Mouse (Mus musculus) neural tube, embryonic 14.5 days (tissue): ENCODE measurements around the gene Gcn1l1. TPM values are rescaled to one million over a fixed set of nuclear protein-coding genes. Genes with fewer than 3 reads are reported as not detected.
A peak's percentile ranks its signal among the peaks of the same experiment; 100 is the strongest.

Experiments used
- ATAC-seq: fragments of 200-750 bp; cut with Nextera tagmentation; 2 replicates; pipeline ENCODE4 v1.8.0; 2017; ENCODE audit warnings: low read depth, mild to moderate bottlenecking, moderate TSS enrichment, moderate library complexity
- H3K27ac ChIP-seq: fragments of 300-500 bp; sonication (generic); 2 replicates; pipeline ENCODE4 v1.5.1; 2014; ENCODE audit warnings: low read depth, mild to moderate bottlenecking, control low read depth, low read length, moderate library complexity, mixed read lengths
- H3K27me3 ChIP-seq: fragments of 300-500 bp; sonication (generic); 2 replicates; pipeline ENCODE4 v1.6.1; 2014; ENCODE audit warnings: low read length; ENCODE audit not compliant: control insufficient read depth, insufficient read depth
- H3K36me3 ChIP-seq: fragments of 300-500 bp; sonication (generic); 2 replicates; pipeline ENCODE4 v1.6.1; 2014; ENCODE audit warnings: low read length, mixed read lengths; ENCODE audit not compliant: control insufficient read depth, insufficient read depth
- H3K4me1 ChIP-seq: fragments of 300-500 bp; sonication (generic); 2 replicates; pipeline ENCODE4 v1.6.1; 2014; ENCODE audit warnings: low read length; ENCODE audit not compliant: control insufficient read depth, insufficient read depth
- H3K4me2 ChIP-seq: fragments of 300-500 bp; sonication (generic); 2 replicates; pipeline ENCODE4 v1.6.1; 2014; ENCODE audit warnings: mild to moderate bottlenecking, low read depth, low read length, control low read depth
- H3K4me3 ChIP-seq: fragments of 300-500 bp; sonication (generic); 2 replicates; pipeline ENCODE4 v1.5.1; 2014; ENCODE audit warnings: low read depth, low read length, control low read depth, mixed read lengths
- H3K9ac ChIP-seq: fragments of 300-500 bp; sonication (generic); replicated peaks from 2 replicates; pipeline ENCODE4 v1.6.1; 2014; ENCODE audit warnings: low read depth, mild to moderate bottlenecking, control low read depth, low read length, mixed read lengths
- H3K9me3 ChIP-seq: fragments of 300-500 bp; sonication (generic); 2 replicates; pipeline ENCODE4 v1.6.1; 2016; ENCODE audit warnings: low read length; ENCODE audit not compliant: control insufficient read depth
- WGBS: fragments of 180-500 bp; shearing (Covaris S2); extraction: QIAGEN DNeasy Blood & Tissue Kit; methylation state at CpG from one replicate; pipeline ENCODE4 v1.1.7; 2014; 5-methylcytosine and 5-hydroxymethylcytosine counted together
- polyA plus RNA-seq: library from polyadenylated mRNA; unstranded; fragments of >200 nt; fragmentation: Nextera tagmentation; extraction: Ambion mirVana; gene quantifications from 2 replicates; pipeline ENCODE4 v1.2.1, GENCODE M21; 2014

Gene Gcn1l1
- polyA plus RNA-seq, 1 experiment from 2014 or later, result 45.2 TPM

GRCm38 (mm10) chr5:115543509-115544253, 21.4 kb upstream of the Gcn1l1 start:
- no peak overlapping the region for H3K4me3 ChIP-seq
- 0 out of 2 replicates have a peak, but pooled peaks cover 15% of the 10 kb centered on the region for H3K4me1 ChIP-seq
- no peaks in the 10 kb centered on the region for H3K27me3 ChIP-seq
- no peaks in the 10 kb centered on the region for H3K9me3 ChIP-seq
- 54% methylated on average over 17 of the region's 17 CpGs for WGBS
- H3K4me2 ChIP-seq, result peak overlapping the region; percentile 8; the same call in 1 of the 2 replicates
- no peak overlapping the region for H3K27ac ChIP-seq
- H3K36me3 ChIP-seq, result peaks cover 9% of the 10 kb centered on the region; the same call in 1 of the 2 replicates
- ATAC-seq, result peak; percentile 70; the same call in 1 of the 2 replicates
- 0 out of 2 replicates have a peak overlapping the region, but pooled peaks have one; percentile 1 for H3K9ac ChIP-seq

- 0 out of 2 replicates have a peak, but pooled peaks cover 15% of the 10 kb centered on the region for H3K4me1 ChIP-seq
- WGBS, result 59% methylated on average over 18 of the region's 18 CpGs
- no peak for ATAC-seq
These were observed 20.3 kb upstream of the Gcn1l1 start for GRCm38 (mm10) chr5:115544655-115545185.

GRCm38 (mm10) chr5:115545636-115546035, 19.4 kb upstream of the Gcn1l1 start:
- no peak overlapping the region for H3K9ac ChIP-seq
- H3K9me3 ChIP-seq, result no peaks in the 10 kb centered on the region
- H3K4me2 ChIP-seq, result no peak overlapping the region
- H3K4me3 ChIP-seq, result no peak overlapping the region
- ATAC-seq, result no peak
- no peak overlapping the region for H3K27ac ChIP-seq
- peaks cover 16% of the 10 kb centered on the region; the same call in 1 of the 2 replicates for H3K36me3 ChIP-seq
- H3K27me3 ChIP-seq, result no peaks in the 10 kb centered on the region
- whole genome bisulfite sequencing, result 79% methylated on average over 14 of the region's 14 CpGs
- H3K4me1 ChIP-seq, result 0 out of 2 replicates have a peak, but pooled peaks cover 15% of the 10 kb centered on the region

More at GRCm38 (mm10) chr5:115544655-115545185, 20.3 kb upstream of the Gcn1l1 start:
- Histone ChIP-seq H3K9me3 (no peaks in the 10 kb centered on the region), H3K4me3 (no peak overlapping the region), H3K9ac (no peak overlapping the region), H3K4me2 (no peak overlapping the region), H3K27ac (no peak overlapping the region), H3K27me3 (no peaks in the 10 kb centered on the region), H3K36me3 (peaks cover 16% of the 10 kb centered on the region; the same call in 1 of the 2 replicates)

GRCm38 (mm10) chr5:115546536-115546935, 18.5 kb upstream of the Gcn1l1 start:
- ATAC-seq, result no peak
- H3K9ac ChIP-seq, result no peak overlapping the region

GRCm38 (mm10) chr5:115547014-115547413, 18.0 kb upstream of the Gcn1l1 start:
- Histone ChIP-seq H3K4me1 (0 out of 2 replicates have a peak, but pooled peaks cover 15% of the 10 kb centered on the region), H3K4me2 (no peak overlapping the region), H3K4me3 (no peak overlapping the region), H3K36me3 (peaks cover 19% of the 10 kb centered on the region; the same call in 1 of the 2 replicates), H3K9me3 (no peaks in the 10 kb centered on the region), H3K27me3 (no peaks in the 10 kb centered on the region), H3K27ac (no peak overlapping the region), H3K9ac (no peak overlapping the region)
- no peak for ATAC-seq
- 61% methylated on average over 6 of the region's 6 CpGs for WGBS

More at GRCm38 (mm10) chr5:115546536-115546935, 18.5 kb upstream of the Gcn1l1 start:
- no peak overlapping the region for H3K4me3 ChIP-seq
- no peaks in the 10 kb centered on the region for H3K9me3 ChIP-seq
- WGBS, result 77% methylated on average over 11 of the region's 11 CpGs
- H3K27me3 ChIP-seq, result no peaks in the 10 kb centered on the region
- peaks cover 16% of the 10 kb centered on the region; the same call in 1 of the 2 replicates for H3K36me3 ChIP-seq
- no peak overlapping the region for H3K27ac ChIP-seq
- 0 out of 2 replicates have a peak, but pooled peaks cover 15% of the 10 kb centered on the region for H3K4me1 ChIP-seq
- H3K4me2 ChIP-seq, result no peak overlapping the region

GRCm38 (mm10) chr5:115547421-115547820, 17.6 kb upstream of the Gcn1l1 start:
- Histone ChIP-seq H3K9ac (no peak overlapping the region), H3K36me3 (peaks cover 21% of the 10 kb centered on the region; the same call in 1 of the 2 replicates), H3K4me2 (no peak overlapping the region), H3K4me3 (no peak overlapping the region), H3K27ac (no peak overlapping the region), H3K27me3 (no peaks in the 10 kb centered on the region), H3K9me3 (no peaks in the 10 kb centered on the region), H3K4me1 (0 out of 2 replicates have a peak, but pooled peaks cover 15% of the 10 kb centered on the region)
- ATAC-seq, result no peak
- WGBS, result 85% methylated on average over 7 of the region's 7 CpGs

- no peak overlapping the region for H3K4me2 ChIP-seq
- no peak overlapping the region for H3K4me3 ChIP-seq
- 0 out of 2 replicates have a peak, but pooled peaks cover 4% of the 10 kb centered on the region for H3K4me1 ChIP-seq
- H3K27me3 ChIP-seq, result no peaks in the 10 kb centered on the region
- no peak for ATAC-seq
- H3K27ac ChIP-seq, result no peak overlapping the region
- no peaks in the 10 kb centered on the region for H3K9me3 ChIP-seq
- H3K9ac ChIP-seq, result no peak overlapping the region
- H3K36me3 ChIP-seq, result peaks cover 26% of the 10 kb centered on the region; the same call in 1 of the 2 replicates
- 95% methylated on average over 18 of the region's 18 CpGs for WGBS
These were observed 16.4 kb upstream of the Gcn1l1 start for GRCm38 (mm10) chr5:115548501-115549285.

- no peak for ATAC-seq
- H3K27ac ChIP-seq, result no peak overlapping the region
- H3K36me3 ChIP-seq, result peaks cover 29% of the 10 kb centered on the region; the same call in 1 of the 2 replicates
- no peaks in the 10 kb centered on the region for H3K4me1 ChIP-seq
- no peak overlapping the region for H3K9ac ChIP-seq
- 87% methylated on average over 11 of the region's 11 CpGs for WGBS
- no peak overlapping the region for H3K4me2 ChIP-seq
- no peaks in the 10 kb centered on the region for H3K9me3 ChIP-seq
- no peaks in the 10 kb centered on the region for H3K27me3 ChIP-seq
- no peak overlapping the region for H3K4me3 ChIP-seq
These were observed 14.5 kb upstream of the Gcn1l1 start for GRCm38 (mm10) chr5:115550482-115551005.
